Mouse (Mus musculus) midbrain, embryonic 11.5 days (tissue): Measurements from ENCODE around the gene Rhbdl1. TPM values are rescaled to one million over a fixed set of nuclear protein-coding genes. Genes with fewer than 3 reads are reported as not detected.

Experiments
- ATAC-seq: fragments of 200-750 bp; cut with Nextera tagmentation; 2 replicates; pipeline ENCODE4 v1.8.0; 2017; ENCODE audit warnings: moderate TSS enrichment, moderate library complexity; ENCODE audit not compliant: low FRiP score
- DNase-seq: peaks from one replicate; pipeline ENCODE4 v3.0.0; 2015; ENCODE audit warnings: low spot score; ENCODE audit errors: missing footprints
- H3K27ac ChIP-seq: fragments of 300-500 bp; sonication (generic); 2 replicates; pipeline ENCODE4 v1.5.1; 2014; ENCODE audit warnings: low read depth, low read length
- H3K27me3 ChIP-seq: fragments of 300-500 bp; sonication (generic); 2 replicates; pipeline ENCODE4 v1.6.1; 2014; ENCODE audit warnings: mild to moderate bottlenecking, low read length, moderate library complexity, mixed read lengths; ENCODE audit not compliant: control insufficient read depth, insufficient read depth
- H3K36me3 ChIP-seq: fragments of 300-500 bp; sonication (generic); 2 replicates; pipeline ENCODE4 v1.6.1; 2014; ENCODE audit warnings: mild to moderate bottlenecking, low read length, moderate library complexity, mixed read lengths; ENCODE audit not compliant: control insufficient read depth, insufficient read depth
- H3K4me1 ChIP-seq: fragments of 300-500 bp; sonication (generic); 2 replicates; pipeline ENCODE4 v1.6.1; 2014; ENCODE audit warnings: low read length; ENCODE audit not compliant: control insufficient read depth, insufficient read depth
- H3K4me2 ChIP-seq: fragments of 300-500 bp; sonication (generic); 2 replicates; pipeline ENCODE4 v1.6.1; 2014; ENCODE audit warnings: mild to moderate bottlenecking, moderate library complexity
- H3K4me3 ChIP-seq: fragments of 300-500 bp; sonication (generic); 2 replicates; pipeline ENCODE4 v1.5.1; 2014; ENCODE audit warnings: low read depth, low read length
- H3K9ac ChIP-seq: fragments of 300-500 bp; sonication (generic); 2 replicates; pipeline ENCODE4 v1.6.1; 2014; ENCODE audit warnings: low read length
- H3K9me3 ChIP-seq: fragments of 300-500 bp; sonication (generic); 2 replicates; pipeline ENCODE4 v1.6.1; 2016; ENCODE audit warnings: low read length; ENCODE audit not compliant: control insufficient read depth
- WGBS: fragments of 180-500 bp; shearing (Covaris S2); extraction: QIAGEN DNeasy Blood & Tissue Kit; methylation state at CpG from one replicate; pipeline ENCODE4 v1.1.7; 2014; 5-methylcytosine and 5-hydroxymethylcytosine counted together
- polyA plus RNA-seq: library from polyadenylated mRNA; unstranded; fragments of >200 nt; fragmentation: Nextera tagmentation; extraction: Ambion mirVana; gene quantifications from 2 replicates; pipeline ENCODE4 v1.2.1, GENCODE M21; 2014

Gene Rhbdl1
- polyA plus RNA-seq = 2.3 and 3.2 TPM in 2 replicates

DNA sequence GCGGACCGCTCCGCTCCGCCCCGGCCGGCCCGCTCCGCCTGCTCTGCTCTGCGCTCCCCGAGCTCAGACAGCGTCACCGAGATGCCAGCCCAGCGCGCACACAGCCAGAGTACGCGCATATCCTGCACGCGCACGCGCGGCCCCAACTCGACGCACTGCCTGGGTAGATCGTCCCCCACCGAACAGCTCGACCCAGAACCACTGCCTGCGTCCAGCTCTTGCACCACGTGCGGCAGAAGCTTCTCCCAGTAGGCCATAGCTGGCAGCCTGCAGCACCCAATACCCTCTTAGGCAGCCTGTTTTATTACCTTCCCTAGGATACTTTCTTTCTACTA is at the start of gene Rhbdl1:
TSS of gene Rhbdl1 (minus strand) at position 220 of the 335 bp plus-strand sequence.
- H3K4me2 ChIP-seq = peak within 1 kb of the TSS; percentile 52
- no peaks in the 10 kb centered on the region; the same call in 1 of the 2 replicates for H3K27me3 ChIP-seq
- H3K36me3 ChIP-seq = peaks cover 23% of the 10 kb centered on the region
- H3K4me3 ChIP-seq = peak within 1 kb of the TSS; percentile 29
- H3K27ac ChIP-seq = no peak within 1 kb of the TSS; the same call in 1 of the 2 replicates
- H3K9me3 ChIP-seq = no peaks in the 10 kb centered on the region
- ATAC-seq (no peak), DNase-seq (peak; percentile 95)
- peak within 1 kb of the TSS; percentile 43 for H3K9ac ChIP-seq
- WGBS = 1% methylated on average over 27 of the region's 29 CpGs
- peaks cover 40% of the 10 kb centered on the region for H3K4me1 ChIP-seq

DNA sequence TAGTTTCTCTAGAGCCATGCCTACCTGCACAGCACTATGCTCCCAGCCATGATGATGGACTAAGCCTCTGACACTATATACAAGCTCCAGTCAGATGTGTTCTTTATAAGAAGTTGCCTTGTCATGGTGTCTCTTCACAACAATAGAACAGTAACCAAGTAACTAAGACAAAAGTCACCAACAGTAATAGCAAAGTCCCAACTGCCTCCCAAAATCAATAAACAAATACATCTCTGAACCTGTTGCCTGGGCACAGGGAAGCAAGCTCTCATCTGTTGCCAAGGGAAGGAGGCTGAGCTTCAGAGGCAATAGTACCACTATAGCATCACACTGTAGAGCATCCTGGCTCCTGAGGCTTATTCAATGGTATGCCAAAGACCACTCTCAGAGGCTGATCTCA is 49.7 kb upstream of the Rhbdl1 start:
- Histone ChIP-seq H3K27me3 (no peaks in the 10 kb centered on the region), H3K4me1 (peaks cover 9% of the 10 kb centered on the region), H3K4me3 (no peak overlapping the region), H3K36me3 (no peaks in the 10 kb centered on the region), H3K4me2 (no peak overlapping the region), H3K27ac (no peak overlapping the region), H3K9me3 (no peaks in the 10 kb centered on the region), H3K9ac (no peak overlapping the region)
- DNase-seq = no peak
- ATAC-seq = no peak

DNA sequence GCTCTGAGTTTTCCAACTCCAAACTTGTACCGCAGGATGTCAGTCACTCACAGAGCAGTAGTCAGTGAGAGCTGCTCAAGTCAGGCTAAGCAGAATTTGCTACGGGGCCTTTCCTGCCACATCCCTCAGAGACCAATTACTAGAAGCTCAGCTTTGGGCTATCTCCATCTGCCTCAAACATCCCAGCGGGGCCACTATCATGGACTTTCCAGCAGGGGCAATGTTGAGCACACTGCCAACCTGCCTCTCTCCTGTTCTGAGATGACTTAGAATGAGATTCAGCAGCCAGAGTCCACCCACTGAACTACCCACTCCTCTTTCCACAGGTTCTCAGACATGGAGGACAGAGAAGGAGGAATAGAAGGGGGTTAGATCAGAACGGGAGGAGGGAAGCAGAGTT is 48.5 kb upstream of the Rhbdl1 start:
- WGBS = 69% methylated on average over 4 of the region's 4 CpGs
- no peak overlapping the region for H3K27ac ChIP-seq
- no peaks in the 10 kb centered on the region for H3K9me3 ChIP-seq
- no peak overlapping the region for H3K9ac ChIP-seq
- H3K27me3 ChIP-seq = no peaks in the 10 kb centered on the region
- H3K4me3 ChIP-seq = no peak overlapping the region
- no peak for ATAC-seq
- H3K4me2 ChIP-seq = no peak overlapping the region
- no peaks in the 10 kb centered on the region for H3K36me3 ChIP-seq
- no peak for DNase-seq
- H3K4me1 ChIP-seq = peaks cover 21% of the 10 kb centered on the region

DNA sequence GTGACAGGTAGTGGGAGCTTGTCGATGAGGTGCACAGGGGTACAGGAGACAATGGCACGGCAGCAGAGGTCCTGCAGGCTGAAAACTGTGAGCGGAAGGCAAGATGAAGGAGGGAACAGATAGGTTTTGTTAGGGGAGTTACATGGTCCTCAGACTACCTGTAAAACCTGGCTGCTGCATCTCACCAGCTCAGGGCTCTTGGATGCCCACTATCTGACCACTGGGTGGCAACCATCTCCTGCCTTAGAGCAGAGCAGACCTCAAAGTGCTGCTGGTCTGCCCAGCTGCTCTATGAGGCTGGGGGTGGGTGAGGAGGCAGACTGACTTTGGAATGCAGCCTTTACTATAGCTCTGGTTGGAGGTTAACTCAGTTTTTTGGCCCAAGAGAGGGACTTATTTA is 46.7 kb upstream of the Rhbdl1 start:
- Histone ChIP-seq H3K4me2 (no peak overlapping the region), H3K9me3 (no peaks in the 10 kb centered on the region), H3K36me3 (no peaks in the 10 kb centered on the region), H3K9ac (no peak overlapping the region), H3K27ac (no peak overlapping the region), H3K27me3 (no peaks in the 10 kb centered on the region), H3K4me1 (peaks cover 31% of the 10 kb centered on the region), H3K4me3 (no peak overlapping the region)
- peak; percentile 79 for DNase-seq
- 96% methylated on average over 3 of the region's 3 CpGs for WGBS
- ATAC-seq = no peak

DNA sequence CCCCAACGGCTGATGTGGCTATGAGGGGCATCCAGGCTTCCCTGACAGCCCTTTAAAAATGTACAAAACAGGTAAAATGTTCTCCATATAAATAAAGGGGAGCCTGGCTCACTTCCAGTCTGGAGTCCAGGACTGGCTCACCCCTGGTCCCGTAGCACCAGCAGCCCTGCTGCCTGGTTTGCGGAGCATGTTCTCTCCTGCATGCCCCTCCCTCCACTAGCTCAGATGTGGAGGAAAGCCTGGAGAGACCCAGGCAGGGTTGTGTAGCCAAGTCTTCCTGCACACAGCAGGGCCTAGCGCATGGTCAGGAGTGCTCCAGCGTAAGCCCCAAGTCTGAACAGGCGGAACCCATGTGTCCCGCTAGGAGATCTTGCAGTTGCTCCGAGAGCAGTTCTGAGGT is 46.2 kb upstream of the Rhbdl1 start:
- no peaks in the 10 kb centered on the region for H3K27me3 ChIP-seq
- no peak overlapping the region for H3K4me2 ChIP-seq
- no peaks in the 10 kb centered on the region for H3K9me3 ChIP-seq
- no peak overlapping the region for H3K4me3 ChIP-seq
- DNase-seq (peak; percentile 77), ATAC-seq (no peak)
- no peak overlapping the region for H3K9ac ChIP-seq
- WGBS = 76% methylated on average over 8 of the region's 8 CpGs
- H3K36me3 ChIP-seq = no peaks in the 10 kb centered on the region
- H3K27ac ChIP-seq = no peak overlapping the region
- H3K4me1 ChIP-seq = peaks cover 31% of the 10 kb centered on the region

DNA sequence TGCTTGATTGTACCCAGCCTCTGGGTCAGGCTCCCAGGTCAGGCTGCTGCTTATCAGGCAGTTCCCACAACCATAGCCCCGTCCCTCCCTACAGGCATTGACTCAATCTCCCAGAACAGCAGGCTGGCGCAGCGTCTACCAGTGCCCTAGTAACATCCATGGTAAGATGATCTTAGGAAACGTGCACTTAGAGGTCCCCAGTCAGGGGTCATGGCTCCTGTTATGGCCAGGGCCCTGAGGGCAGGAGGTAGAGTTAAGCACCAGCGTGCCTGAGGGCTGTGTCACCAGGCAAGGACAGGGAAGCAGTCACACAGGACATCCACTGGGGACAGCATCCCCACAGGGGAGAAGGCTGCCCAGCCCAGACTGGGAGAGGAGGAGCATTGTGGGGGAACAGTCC is 45.2 kb upstream of the Rhbdl1 start:
- ATAC-seq (no peak), DNase-seq (peak; percentile 91)
- Histone ChIP-seq H3K4me1 (peaks cover 31% of the 10 kb centered on the region), H3K9ac (peak overlapping the region; percentile 30; the same call in 1 of the 2 replicates), H3K9me3 (no peaks in the 10 kb centered on the region), H3K27ac (peak overlapping the region; percentile 72), H3K27me3 (no peaks in the 10 kb centered on the region), H3K4me3 (no peak overlapping the region), H3K36me3 (no peaks in the 10 kb centered on the region), H3K4me2 (no peak overlapping the region)
- WGBS = 27% methylated on average over 5 of the region's 5 CpGs

DNA sequence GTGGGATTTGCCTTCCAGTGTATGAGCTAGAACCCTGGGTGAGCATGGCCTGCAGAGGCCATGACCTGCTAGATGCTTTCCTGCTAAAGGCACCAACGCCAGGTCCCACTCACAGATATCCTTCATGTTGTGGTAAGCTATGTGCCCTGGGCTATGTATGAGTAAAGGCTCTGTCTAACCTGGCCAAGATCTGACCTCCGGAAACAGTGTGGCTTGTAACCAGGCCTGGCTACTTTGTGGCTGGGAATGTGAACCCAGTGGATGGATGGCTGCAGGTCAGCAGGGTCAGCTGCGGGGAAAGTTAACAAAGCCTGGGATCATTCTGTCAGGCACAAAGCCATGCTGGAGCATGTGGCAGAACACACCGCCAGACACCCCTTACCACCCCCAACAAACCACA is 44.6 kb upstream of the Rhbdl1 start:
- no peak for DNase-seq
- Histone ChIP-seq H3K27me3 (no peaks in the 10 kb centered on the region), H3K27ac (peak overlapping the region; percentile 72), H3K9ac (peak overlapping the region; percentile 33), H3K36me3 (no peaks in the 10 kb centered on the region), H3K9me3 (no peaks in the 10 kb centered on the region), H3K4me3 (no peak overlapping the region), H3K4me2 (no peak overlapping the region), H3K4me1 (peaks cover 31% of the 10 kb centered on the region)
- 6% methylated on average over 4 of the region's 4 CpGs for WGBS
- no peak for ATAC-seq

DNA sequence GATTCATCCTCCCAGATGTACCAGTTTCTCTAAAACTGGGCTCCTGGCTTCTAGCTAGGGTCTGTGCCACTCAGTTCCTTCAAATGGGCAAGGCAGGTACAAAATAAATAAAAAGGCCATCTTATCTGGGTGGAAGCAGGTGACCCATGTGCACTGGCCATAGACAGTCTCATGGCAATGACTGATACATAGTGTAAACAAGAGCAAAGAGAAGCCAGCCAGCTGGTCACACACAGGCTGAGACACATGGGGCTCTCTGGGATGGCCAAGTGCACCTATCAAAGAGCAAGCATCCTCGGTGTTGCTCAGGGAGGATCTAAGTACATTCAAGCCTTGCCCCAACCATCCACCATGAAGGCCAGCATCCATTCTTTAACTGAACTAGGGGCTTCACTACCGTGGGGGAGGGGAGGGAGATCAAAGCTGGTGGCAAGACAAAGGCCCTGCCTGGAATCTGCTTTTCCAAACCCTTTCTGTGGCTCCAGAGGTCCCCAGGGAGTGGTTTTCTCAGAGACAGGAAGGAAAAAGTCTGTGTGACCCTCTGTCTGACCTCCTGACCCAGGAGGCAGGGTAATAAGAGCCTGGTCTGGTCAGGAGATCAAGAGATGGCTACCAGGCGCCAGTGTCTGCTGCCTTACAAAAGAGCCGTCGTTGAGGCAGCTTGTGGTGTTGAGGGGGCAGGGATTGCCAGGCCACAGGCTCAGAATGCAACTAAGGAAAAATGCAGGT is 44.0 kb upstream of the Rhbdl1 start:
- Histone ChIP-seq H3K9me3 (no peaks in the 10 kb centered on the region), H3K4me3 (no peak overlapping the region), H3K36me3 (no peaks in the 10 kb centered on the region), H3K27ac (peak overlapping the region; percentile 72), H3K9ac (peak overlapping the region; percentile 33; the same call in 1 of the 2 replicates), H3K4me1 (peaks cover 37% of the 10 kb centered on the region), H3K27me3 (no peaks in the 10 kb centered on the region), H3K4me2 (0 out of 2 replicates have a peak overlapping the region, but pooled peaks have one; percentile 16)
- WGBS = 4% methylated on average over 5 of the region's 5 CpGs
- no peak for ATAC-seq
- peak; percentile 94 for DNase-seq

DNA sequence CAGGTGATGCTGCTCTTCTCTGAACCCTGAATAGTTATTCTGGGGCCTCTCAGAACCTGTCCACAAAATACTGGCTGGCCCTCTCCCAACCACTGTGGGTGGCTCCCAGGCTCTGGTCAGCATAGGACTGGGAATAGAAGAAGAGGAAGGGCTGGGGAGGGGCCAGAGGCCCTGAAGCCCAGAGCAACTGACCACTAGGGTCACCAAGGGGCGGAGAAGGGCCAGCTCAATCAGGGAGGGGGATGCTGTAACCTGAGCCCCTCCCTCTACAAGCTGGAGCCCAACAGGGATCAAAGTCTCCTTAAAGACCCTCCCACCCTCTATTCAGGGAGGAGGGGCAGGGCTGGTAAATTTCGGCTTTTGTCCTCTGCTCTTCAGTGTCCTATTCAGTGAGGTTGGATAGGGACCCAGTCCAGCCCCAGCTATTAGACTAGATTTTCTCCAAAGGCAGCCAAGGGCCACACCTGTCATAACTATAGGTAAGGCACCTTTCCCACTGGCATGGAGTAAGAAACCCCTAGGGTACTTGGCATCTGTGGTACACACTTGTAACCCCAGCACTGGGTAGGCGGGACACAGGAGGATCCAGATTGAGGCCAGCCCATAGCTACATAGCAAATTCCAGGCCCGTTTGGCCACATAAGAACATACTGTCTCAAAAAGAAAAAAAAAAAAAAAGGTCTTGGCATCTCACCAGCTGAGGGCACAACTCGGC is 43.3 kb upstream of the Rhbdl1 start, which contains the start of gene Wfikkn1:
TSS of gene Wfikkn1 (minus strand) at position 663 of the 715 bp plus-strand sequence.
- peaks cover 40% of the 10 kb centered on the region for H3K4me1 ChIP-seq
- H3K9ac ChIP-seq = peak within 1 kb of the TSS; percentile 33
- H3K36me3 ChIP-seq = no peaks in the 10 kb centered on the region
- no peak for ATAC-seq
- H3K4me3 ChIP-seq = no peak within 1 kb of the TSS
- 0 out of 2 replicates have a peak within 1 kb of the TSS, but pooled peaks have one; percentile 16 for H3K4me2 ChIP-seq
- no peaks in the 10 kb centered on the region for H3K9me3 ChIP-seq
- DNase-seq = peak; percentile 88
- peak within 1 kb of the TSS; percentile 72 for H3K27ac ChIP-seq
- H3K27me3 ChIP-seq = no peaks in the 10 kb centered on the region
- WGBS = 20% methylated on average over 5 of the region's 5 CpGs
